Mouse (Mus musculus) left cerebral cortex, postnatal 10 days (tissue): ENCODE results near the gene Pipox. TPM values are rescaled to one million over a fixed set of nuclear protein-coding genes. Genes with fewer than 3 reads are reported as not detected.
A peak's percentile ranks its signal among the peaks of the same experiment; 100 is the strongest.

ENCODE experiments used
- DNase-seq, 2 experiments: peaks; one replicate each; pipeline ENCODE4 v3.0.0; 2021 to 2022; ENCODE audit warnings: low spot score in 2 of 2, mixed read lengths in 1 of 2; ENCODE audit errors: extremely low spot score in 1 of 2
- intact Hi-C: fragments of 180-260 bp; cut with DNase I; formaldehyde crosslinking; loops from one replicate; pipeline ENCODE4 v1.15.1; 2025
- total RNA-seq, 2 experiments: library from RNA; stranded (reverse); gene quantifications; 2 replicates each; pipeline ENCODE4 v1.2.3; 2021

The Pipox gene
- total RNA-seq, 2 experiments from 2014 or later = 0.49 to 1.6 TPM

DNA sequence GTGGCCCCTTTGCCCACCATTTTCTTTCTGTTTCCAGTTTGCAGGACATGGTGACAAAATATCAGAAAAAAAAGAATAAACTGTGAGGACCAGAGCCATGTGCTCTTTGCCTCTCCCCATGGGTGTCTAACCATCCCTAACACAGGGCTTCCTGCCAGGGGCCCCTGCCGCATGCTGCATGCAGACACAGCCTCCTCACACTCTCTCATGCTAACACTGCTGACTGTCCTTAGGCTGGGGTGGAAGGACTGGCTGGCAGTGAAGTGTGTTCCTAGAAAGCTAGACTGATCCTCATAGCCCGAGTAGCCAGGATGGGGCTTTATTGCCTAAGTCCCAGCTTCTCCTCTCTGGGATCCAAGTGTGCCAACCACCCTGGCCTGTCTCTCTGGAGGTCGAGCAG is 39.3 kb downstream of the Pipox start:
- no peak for DNase-seq
- intact Hi-C loops = no loop called here

DNA sequence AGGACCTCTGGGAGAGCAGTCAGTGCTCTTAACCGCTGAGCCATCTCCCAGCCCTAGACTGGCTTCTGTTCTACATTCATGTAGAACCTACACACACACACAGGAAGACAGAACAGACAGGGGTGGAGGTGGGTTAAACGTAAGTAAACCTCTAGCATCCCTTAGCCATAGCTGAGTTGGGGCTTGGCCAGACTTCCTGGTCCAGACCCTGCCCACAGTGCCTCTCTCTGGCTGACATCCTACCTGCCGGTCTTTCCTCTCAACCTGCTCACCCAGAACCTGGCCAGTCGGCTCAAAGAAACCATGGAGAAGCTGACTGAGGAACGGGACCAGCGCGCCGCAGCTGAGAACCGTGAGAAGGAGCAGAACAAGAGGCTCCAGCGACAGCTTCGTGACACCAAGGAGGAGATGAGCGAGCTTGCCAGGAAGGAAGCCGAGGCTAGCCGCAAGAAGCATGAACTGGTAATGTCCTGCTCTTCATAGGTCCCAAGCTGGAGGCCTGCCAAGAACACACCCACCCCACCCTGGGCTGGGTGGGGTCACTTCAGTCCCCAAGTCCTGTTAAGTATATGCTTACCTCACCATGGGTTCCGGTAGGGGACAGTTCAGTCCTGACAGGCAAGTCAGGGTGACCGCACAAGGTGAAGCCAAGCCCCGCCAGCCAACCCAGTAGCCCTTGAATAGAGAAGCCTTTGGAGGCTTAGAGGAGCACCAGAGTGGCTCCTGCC is 40.8 kb downstream of the Pipox start:
- DNase-seq = no peak
- intact Hi-C loops = no loop called here

DNA sequence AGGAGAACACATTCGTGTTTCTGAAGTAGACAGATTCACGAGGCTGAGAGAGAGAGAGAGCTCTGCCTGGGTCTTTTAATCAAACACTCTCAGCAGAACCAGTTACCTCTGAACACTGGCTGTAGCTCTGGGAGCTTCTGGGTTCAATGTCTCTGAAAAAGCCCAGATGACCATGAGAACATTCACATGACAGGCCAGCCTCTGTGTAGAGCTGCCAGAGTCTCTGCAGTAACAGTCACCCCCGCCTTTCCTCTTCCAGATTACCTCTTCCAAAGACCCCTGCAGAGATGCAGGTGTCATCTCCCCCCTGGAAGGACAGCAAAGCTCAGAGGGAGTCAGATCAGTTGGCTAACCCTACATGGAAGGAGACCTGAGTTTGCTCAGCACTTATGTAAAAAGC is 41.7 kb downstream of the Pipox start:
- intact Hi-C loops = no loop called here
- DNase-seq = no peak

DNA sequence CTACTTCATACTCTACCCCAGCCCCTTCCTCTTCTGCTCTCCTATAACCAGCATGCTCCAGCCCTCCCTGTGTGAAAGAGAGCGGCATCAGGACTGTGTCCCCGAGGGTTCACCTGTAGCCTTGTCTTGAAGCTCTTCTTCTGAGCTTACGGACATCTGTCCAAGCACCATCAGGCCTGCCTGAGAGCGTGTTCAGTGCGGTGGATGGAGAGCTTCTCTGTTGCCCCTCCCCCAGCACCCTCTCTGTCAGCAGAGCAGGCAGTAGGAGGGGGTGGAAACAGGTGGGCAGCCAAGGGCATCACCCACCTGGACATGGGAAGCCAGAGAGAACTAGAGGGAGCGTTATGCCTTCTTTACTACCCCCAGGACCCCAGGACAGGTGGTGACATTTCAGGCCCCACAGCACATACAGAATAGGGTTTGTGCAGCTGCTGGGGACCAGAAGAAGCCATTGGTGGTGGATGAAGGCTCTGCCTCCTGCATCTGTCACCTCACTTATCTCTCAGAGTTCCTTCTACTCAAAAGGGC is 42.3 kb downstream of the Pipox start:
- DNase-seq = no peak
- intact Hi-C loops = no loop called here

DNA sequence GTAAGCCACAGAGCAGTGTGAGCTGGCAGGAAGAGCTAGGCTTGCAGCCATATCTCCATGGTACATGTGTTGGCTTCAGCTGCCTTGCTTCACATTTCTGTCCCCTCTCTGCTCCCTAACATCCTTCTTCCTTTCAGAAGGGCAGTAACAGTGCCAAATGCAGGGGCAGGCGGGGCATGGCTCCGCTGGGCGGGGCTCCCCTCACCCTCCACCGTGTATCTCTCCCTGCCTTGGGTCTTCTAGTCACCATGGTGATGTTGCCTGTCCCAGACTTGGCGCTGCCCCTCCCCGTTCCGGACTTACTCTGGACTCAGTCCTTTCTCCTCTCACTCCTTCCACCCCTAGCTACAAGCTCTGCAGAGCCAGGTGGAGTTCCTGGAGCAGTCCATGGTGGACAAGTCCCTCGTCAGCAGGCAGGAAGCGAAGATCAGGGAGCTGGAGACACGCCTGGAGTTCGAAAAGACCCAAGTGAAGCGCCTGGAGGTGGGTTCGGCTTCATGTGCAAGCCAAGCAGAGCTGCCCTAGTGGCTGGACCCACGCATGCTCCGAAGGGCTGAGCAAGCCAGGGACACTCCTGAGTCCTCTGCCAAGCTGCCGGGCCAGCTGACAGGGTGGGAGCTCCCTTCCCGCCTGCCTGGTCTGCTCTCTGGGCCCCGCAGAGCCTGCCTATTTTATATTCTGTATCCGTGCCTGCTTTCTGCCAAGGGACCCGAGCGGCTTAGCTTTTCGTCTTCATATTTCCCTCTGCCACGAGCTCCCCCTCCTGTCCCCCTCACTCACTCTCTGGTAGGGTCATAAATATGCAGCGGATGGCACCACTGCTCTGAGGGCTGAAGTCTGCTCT is 43.3 kb downstream of the Pipox start:
- DNase-seq = peak; percentile 76 to 84
- intact Hi-C loops = no loop called here

DNA sequence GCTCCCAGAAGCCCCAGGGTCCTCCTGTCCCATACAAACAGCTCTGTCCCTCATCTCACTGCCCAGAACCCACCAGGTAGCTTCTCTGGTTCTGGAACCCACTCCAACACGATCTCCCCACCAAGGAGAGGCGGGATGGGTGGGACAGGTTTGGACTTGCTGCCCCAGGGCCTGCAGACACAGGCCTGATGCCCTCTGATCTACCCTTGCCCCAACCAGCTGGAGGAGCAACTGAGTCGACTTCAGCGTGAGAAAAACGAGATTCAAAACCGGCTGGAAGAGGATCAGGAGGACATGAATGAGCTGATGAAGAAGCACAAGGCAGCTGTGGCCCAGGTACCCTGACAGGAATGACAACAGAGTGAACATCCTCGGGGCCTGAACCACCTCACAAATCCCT is 44.7 kb downstream of the Pipox start:
- intact Hi-C loops = no loop called here
- no peak for DNase-seq

DNA sequence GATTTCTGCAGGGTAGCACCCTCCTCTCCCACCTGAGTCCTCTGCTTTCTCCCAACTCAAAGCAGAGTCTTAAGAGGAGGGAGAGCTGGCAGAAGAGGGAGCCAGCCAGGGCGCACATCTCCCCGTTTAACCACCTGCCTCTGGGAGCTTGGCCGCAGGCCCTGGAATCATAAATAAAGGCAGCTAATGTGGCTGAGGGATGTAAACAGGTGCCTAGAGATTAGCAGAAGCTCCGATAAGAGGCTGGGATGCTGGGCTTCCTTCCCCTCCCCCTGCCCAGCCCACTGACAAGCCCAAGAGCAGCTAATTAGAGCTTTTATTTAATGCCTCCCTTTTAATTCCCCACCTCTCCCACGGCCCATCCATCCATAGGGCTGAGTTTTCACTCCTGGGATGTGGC is 45.8 kb downstream of the Pipox start:
- DNase-seq = no peak
- intact Hi-C loops = no loop called here

DNA sequence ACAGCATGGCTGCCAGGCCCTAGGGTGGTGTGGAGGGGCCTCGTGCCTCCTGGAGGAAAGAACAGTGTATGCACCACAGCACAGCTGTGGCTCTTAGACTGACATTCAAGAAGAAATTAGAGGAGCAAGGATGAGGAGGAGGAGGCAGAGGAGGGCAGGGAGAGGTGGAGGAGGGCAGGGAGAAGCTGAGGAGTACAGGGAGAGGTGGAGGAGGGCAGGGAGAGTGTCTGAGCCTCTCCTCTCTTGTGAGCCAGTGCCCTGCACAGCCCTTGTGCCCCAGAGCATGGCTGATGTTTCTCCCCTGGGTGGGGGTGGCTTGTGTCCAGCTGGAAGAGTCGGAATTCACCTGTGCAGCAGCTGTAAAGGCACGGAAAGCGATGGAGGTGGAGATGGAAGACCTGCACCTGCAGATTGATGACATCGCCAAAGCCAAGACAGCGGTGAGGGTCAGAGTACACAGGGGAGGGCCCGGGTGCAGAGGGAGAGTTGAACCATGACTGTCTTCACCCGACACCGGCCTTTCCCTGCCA is 46.2 kb downstream of the Pipox start:
- intact Hi-C loops = no loop called here
- DNase-seq = no peak

DNA sequence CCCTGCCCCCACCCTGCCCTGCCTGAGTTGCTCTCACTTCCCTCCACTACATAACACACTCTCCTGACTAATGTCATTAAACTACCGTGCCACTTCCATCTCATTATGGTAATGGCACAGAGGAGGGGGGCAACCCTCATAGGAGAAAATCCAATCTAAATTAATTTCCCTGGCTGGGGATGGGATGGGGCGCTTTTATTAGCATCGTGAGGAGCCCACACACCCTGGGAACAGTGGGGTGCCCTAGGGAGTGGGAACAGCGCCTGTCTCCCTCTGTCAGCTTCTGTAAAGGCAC is 50.0 kb downstream of the Pipox start:
- DNase-seq = no peak
- intact Hi-C loops = no loop called here

DNA sequence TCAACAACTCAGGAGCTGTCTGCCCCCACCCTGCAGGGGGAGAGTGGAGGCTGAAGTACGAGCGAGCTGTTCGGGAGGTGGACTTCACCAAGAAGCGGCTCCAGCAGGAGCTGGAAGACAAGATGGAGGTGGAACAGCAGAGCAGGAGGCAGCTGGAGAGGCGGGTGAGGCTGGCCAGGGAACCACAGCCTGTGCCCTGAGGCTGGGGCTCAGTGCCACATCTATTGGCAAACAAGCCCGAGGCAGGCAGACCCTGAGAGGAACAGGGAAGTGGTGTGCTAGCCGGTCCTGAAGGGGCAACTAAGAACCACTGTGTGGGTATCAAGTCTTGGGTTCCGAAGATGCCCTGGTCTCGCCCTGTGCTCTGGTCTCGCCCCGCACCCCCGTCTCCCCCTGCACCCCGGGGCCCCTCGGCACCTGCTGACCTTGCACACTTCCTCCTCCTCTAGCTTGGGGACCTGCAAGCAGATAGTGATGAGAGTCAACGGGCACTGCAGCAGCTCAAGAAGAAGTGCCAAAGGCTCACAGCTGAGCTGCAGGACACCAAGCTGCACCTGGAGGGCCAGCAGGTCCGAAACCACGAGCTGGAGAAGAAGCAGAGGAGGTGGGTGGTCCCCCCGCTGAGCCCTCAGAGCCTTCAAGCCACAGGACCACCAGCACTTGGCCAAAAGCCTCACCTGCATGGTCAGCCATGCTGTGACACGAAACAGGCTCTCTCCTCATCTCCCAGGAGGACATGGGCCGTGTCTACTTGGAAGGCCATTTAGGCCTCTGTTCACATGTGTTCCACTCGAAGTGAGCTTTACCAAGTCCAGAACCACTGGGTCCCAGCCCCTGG is 50.6 kb downstream of the Pipox start:
- no peak for DNase-seq
- intact Hi-C loops = no loop called here

DNA sequence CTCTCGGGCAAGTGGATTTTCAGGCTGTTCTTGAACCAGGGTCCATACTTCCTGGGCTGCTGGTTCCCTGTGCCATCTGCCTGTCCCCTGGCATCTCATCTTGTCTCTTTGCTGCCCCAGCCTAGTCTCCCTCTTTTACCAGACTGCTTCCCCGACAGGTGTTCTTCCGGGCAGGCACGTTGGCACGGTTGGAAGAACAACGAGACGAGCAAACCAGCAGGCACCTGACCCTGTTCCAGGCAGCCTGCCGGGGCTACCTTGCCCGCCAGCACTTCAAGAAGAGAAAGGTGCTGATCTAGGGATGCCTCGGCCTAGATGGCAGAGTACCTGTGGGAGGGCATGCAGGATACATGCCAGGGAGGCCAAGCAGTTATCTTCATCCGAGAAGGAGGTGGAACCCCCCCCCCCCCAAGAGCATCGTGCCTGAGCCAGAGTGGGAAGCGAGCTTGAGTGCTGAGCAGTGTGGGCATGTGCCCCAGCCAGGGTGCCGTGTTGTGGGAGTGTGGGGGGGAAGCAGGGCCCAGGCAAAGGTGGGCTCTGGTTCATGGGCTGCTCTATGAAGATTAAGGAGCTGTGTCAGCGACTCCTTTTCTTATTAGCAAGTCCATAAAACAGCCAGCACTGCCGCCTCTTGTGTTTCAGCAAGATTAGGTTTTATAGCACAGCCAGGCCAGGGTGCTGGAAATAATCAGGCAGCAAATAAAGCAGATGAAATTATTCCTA is 53.2 kb downstream of the Pipox start:
- DNase-seq = no peak
- intact Hi-C loops = no loop called here

DNA sequence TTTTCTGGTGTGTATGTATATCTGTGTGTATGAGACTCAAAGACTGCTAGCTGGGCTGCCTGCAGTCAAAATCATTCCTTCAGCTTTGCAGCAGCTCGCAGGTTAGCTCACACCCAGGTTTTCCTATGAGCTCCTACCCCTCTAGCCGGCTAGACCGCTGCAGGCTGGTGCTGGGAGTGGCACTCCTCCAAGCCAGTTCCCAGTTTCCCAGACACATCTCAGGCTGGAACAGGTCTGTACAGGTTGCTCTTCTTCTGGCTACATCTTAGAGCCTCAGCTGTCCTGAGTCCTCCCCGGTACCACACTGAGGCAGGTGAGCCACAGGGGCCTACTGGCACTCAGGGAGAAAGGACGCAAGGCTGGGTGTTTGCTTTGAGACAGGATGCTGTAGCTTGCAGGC is 56.0 kb downstream of the Pipox start:
- no peak for DNase-seq
- intact Hi-C loops = no loop called here

DNA sequence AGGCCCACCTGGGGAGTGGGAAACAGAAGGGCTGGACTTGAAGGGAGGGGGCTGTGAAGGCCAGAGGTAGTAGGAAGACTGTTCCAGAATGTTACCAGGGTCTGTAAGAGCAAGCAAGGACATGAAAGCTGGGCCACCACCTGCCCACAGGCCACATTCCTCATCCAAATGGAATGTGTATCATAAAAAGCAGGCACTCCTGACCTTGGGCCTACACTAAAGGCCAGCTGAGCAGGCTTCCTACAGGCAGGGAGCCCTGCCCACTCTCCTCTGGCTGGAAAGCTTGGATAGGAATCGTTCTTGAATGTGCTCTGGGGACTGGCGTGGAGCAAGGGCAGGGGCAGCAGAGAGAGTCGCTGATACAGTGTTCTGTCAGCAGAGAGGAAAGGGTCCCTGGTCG is 57.1 kb downstream of the Pipox start:
- no peak for DNase-seq
- intact Hi-C loops = no loop called here

DNA sequence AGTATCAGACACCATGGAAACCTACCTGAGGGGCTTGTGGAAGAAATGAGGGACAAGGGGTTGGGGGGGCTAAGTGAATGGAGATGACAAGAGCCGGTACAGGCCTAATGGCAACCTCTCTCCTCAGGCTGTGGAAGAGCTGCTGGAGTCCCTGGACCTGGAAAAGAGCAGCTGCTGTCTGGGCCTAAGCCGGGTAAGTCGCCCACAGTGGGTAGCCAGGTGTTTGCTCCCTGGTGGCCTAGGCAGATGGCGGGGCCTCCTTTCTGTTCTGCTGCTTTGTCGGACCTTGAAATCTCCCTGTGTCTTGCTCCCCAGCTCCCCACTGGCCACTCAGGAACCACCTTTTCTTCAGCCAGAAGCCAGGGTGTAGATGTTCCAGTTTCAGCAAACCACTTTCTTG is 57.6 kb downstream of the Pipox start:
- intact Hi-C loops = no loop called here
- DNase-seq = no peak

DNA sequence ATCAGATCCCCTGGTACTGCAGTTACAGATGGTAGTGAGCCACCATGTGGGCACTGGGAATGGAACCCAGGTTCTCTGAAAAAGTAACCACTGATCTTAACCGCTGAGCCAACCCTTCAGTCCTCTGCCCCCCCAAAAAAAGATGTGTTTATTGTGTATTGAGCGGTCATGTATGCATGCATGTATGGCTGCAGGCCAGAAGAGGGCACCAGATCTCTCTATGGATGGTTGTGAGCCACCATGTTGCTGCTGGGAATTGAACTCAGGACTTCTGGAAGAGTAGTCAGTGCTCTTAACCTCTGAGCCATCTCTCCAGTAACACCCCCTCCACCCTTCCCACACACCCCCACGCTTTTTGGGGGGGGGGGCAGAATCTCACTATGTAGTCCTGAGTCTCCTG is 58.8 kb downstream of the Pipox start:
- no peak for DNase-seq
- intact Hi-C loops = no loop called here

DNA sequence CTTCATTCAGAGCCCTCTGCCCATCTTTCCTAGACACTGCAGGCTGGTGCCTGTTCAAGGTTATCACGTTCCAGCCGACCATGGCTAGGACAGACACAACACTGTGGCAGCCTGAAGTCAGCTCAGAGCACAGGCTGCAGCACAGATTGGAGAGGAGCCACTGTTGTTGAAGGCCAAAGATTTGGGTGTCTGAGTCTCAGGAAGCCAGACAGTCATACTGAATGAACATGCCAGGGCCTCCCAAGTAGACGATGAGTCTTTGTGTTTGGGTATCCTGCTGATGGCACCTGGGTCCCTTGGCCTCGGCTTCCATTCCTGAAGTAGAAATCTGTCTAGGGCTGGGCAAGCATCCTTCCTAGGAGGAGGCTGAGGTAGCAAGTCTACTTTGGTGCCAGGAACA is 61.4 kb downstream of the Pipox start:
- intact Hi-C loops = no loop called here
- no peak for DNase-seq

DNA sequence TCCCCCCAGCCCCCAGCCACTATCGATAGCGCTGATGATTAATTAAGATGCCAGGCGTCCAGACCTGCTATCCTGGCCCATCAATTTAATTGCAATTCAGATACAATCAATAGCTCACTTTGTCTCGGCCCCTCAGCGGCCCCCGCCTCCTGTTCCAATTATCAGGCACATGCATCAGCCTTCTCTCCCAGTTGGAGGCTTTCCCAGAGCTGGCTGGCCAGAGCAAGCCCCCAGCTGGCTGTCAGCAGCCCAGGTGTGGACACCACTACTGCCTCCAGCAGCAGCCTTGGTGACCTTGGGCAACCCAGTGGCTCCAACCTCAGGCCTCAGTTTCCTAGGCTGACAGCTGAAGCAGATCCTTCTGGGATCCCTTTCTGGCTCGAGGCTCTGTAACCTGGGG is 63.0 kb downstream of the Pipox start:
- intact Hi-C loops = no loop called here
- no peak for DNase-seq
